Mouse (Mus musculus) adrenal gland, postnatal 10 days (tissue): Measurements from ENCODE around the gene AC124108.1. TPM values are rescaled to one million over a fixed set of nuclear protein-coding genes. Genes with fewer than 3 reads are reported as not detected.
"Not testable (repeated sequence)": the region's sequence is repeated elsewhere in the genome, so short reads cannot be mapped to it uniquely, and the experiment has no call there.

Source experiments
- DNase-seq: peaks from one replicate; pipeline ENCODE4 v3.0.0; 2021; ENCODE audit warnings: mixed read lengths
- long read RNA-seq, 2 experiments: library from polyadenylated mRNA; stranded (forward); transcript quantifications; one replicate each; pipeline ENCODE4 v2.0.0; 2021
- total RNA-seq, 2 experiments: library from RNA; stranded (reverse); gene quantifications; 2 replicates each; pipeline ENCODE4 v1.2.3; 2021

Gene AC124108.1
- under 1 TPM in 1 of 2 experiments, not detected in 1; 0.15 TPM for total RNA-seq
- long read RNA-seq, experiment 1: 0 reads
- long read RNA-seq, experiment 2: 0 reads

- DNase-seq: no peak
Measured at GRCm38 (mm10) chr1:132191093-132191785, at the start of gene AC124108.1, which contains the start of gene Lemd1. TSS of gene AC124108.1 (plus strand) at chr1:132191457. TSS of gene Lemd1 (plus strand) at chr1:132191431.

GRCm38 (mm10) chr1:132141753-132142152, 49.5 kb upstream of the AC124108.1 start:
- DNase-seq: no peak

GRCm38 (mm10) chr1:132143079-132143478, 48.2 kb upstream of the AC124108.1 start:
- no peak for DNase-seq

GRCm38 (mm10) chr1:132143730-132144129, 47.5 kb upstream of the AC124108.1 start:
- DNase-seq: no peak

- no peak for DNase-seq
Measured at GRCm38 (mm10) chr1:132144223-132144622, 47.0 kb upstream of the AC124108.1 start.

GRCm38 (mm10) chr1:132144837-132145236, 46.4 kb upstream of the AC124108.1 start:
- no peak for DNase-seq

- peak; percentile 52 for DNase-seq
Measured at GRCm38 (mm10) chr1:132145973-132146685, 45.1 kb upstream of the AC124108.1 start.

- DNase-seq: no peak
Measured at GRCm38 (mm10) chr1:132149410-132149809, 41.8 kb upstream of the AC124108.1 start.

GRCm38 (mm10) chr1:132150171-132150570, 41.1 kb upstream of the AC124108.1 start:
- DNase-seq: peak; percentile 36

GRCm38 (mm10) chr1:132150817-132151601, 40.2 kb upstream of the AC124108.1 start:
- DNase-seq: no peak

- no peak for DNase-seq
Measured at GRCm38 (mm10) chr1:132151908-132152307, 39.3 kb upstream of the AC124108.1 start.

- no peak for DNase-seq
Measured at GRCm38 (mm10) chr1:132153086-132153690, 38.1 kb upstream of the AC124108.1 start.

- DNase-seq: no peak
Measured at GRCm38 (mm10) chr1:132153691-132154090, 37.6 kb upstream of the AC124108.1 start.

- peak; percentile 87 for DNase-seq
Measured at GRCm38 (mm10) chr1:132155737-132156136, 35.5 kb upstream of the AC124108.1 start.

- peak; percentile 93 for DNase-seq
Measured at GRCm38 (mm10) chr1:132157016-132157781, 34.1 kb upstream of the AC124108.1 start.

- no peak for DNase-seq
Measured at GRCm38 (mm10) chr1:132157808-132158207, 33.4 kb upstream of the AC124108.1 start.

- DNase-seq: peak; percentile 44
Measured at GRCm38 (mm10) chr1:132158741-132159140, 32.5 kb upstream of the AC124108.1 start.

- DNase-seq: no peak
Measured at GRCm38 (mm10) chr1:132159681-132160080, 31.6 kb upstream of the AC124108.1 start.

GRCm38 (mm10) chr1:132161211-132161880, 29.9 kb upstream of the AC124108.1 start:
- no peak for DNase-seq

GRCm38 (mm10) chr1:132162618-132163017, 28.6 kb upstream of the AC124108.1 start:
- not testable (repeated sequence) for DNase-seq
